In genomic region chr1:73911981-73912380, GRCm38 (mm10) we compare ENCODE assay signal across 10 mouse cellular contexts.
DNase-seq lines count a peak whose midpoint lies in the region; ATAC-seq and TF ChIP-seq lines count a peak whose summit lies in the region.
"Had no signal": no experiment of that assay in that cellular context is flagged by ENCODE, and none has a peak within 500 bp of the region (broad histone marks: within the 10 kb centered on the region; RNA-seq: fewer than 3 reads in every experiment).

No protein-coding gene starts in this region.

- no peaks in the 10 kb centered on the region for H3K79me2 ChIP-seq in heart, adult 2 months (replicated peaks; ENCODE audit: control insufficient read depth, insufficient read depth, low read length)

- peak; percentile 2 to 19 for DNase-seq in heart, adult 2 months
- DNase-seq in heart, adult 8-10 months (ENCODE audit: low spot score) = no peak
- DNase-seq in kidney, postnatal 4 days = peak; percentile 3 to 4
- peak; percentile 34 for DNase-seq in testis, postnatal 10 days (ENCODE audit: low spot score)
- no peak for DNase-seq in testis, postnatal 14 days (ENCODE audit: low spot score)
- no peak for DNase-seq in left cerebral cortex, adult 18-20 months (ENCODE audit: low spot score in 2 of 2)

- TF ChIP-seq CTCF in heart, adult 2 months (IDR thresholded peaks at IDR 0.05) = no peak

- no peak for ATAC-seq in kidney, embryonic 16.5 days (ENCODE audit: low FRiP score, low TSS enrichment)
- ATAC-seq: CD4-positive, CD25-positive, alpha-beta regulatory T cell, adult 4 months had no signal

- no peak overlapping the region for H3K4me3 ChIP-seq in heart, adult 2 months
- H3K4me3 ChIP-seq in kidney, embryonic 16.5 days (ENCODE audit: low read length) = no peak overlapping the region
- H3K4me3 ChIP-seq: lung, embryonic 15.5 days; midbrain, embryonic 12.5 days had no signal

- no peak for TF ChIP-seq POLR2A in heart, adult 2 months (IDR thresholded peaks at IDR 0.05; ENCODE audit: insufficient read depth, low read depth, low read length)

- H3K36me3 ChIP-seq in heart, adult 2 months (ENCODE audit: control insufficient read depth, insufficient read depth, low read length) = peaks cover 20% of the 10 kb centered on the region
- peaks cover 21% of the 10 kb centered on the region for H3K36me3 ChIP-seq in kidney, embryonic 16.5 days (ENCODE audit: insufficient read depth, low read length)
- H3K36me3 ChIP-seq: midbrain, embryonic 12.5 days had no signal

- H3K9me3 ChIP-seq in kidney, embryonic 16.5 days (ENCODE audit: low read length) = no peaks in the 10 kb centered on the region
- H3K9me3 ChIP-seq: lung, embryonic 15.5 days; midbrain, embryonic 12.5 days had no signal

- peaks cover 24% of the 10 kb centered on the region for H3K4me1 ChIP-seq in heart, adult 2 months (ENCODE audit: control insufficient read depth, insufficient read depth, low read length)
- H3K4me1 ChIP-seq in kidney, embryonic 16.5 days (ENCODE audit: insufficient read depth, low read length) = peaks cover 14% of the 10 kb centered on the region

- WGBS in heart, adult 2 months = 57% methylated on average over 8 of the region's 8 CpGs
- 80% methylated on average over 8 of the region's 8 CpGs for WGBS in kidney, embryonic 16.5 days

- H3K27me3 ChIP-seq in heart, adult 2 months (ENCODE audit: control insufficient read depth, insufficient read depth, low read length) = no peaks in the 10 kb centered on the region
- no peaks in the 10 kb centered on the region for H3K27me3 ChIP-seq in kidney, embryonic 16.5 days (ENCODE audit: insufficient read depth, low read length)
- H3K27me3 ChIP-seq: lung, embryonic 15.5 days had no signal

- H3K27ac ChIP-seq in heart, adult 2 months = no peak overlapping the region
- no peak overlapping the region for H3K27ac ChIP-seq in kidney, embryonic 16.5 days (ENCODE audit: low read length)
- H3K27ac ChIP-seq: lung, embryonic 15.5 days; midbrain, embryonic 12.5 days had no signal

- no peak overlapping the region for H3K4me2 ChIP-seq in kidney, embryonic 16.5 days (replicated peaks; ENCODE audit: low read depth, low read length)
- H3K4me2 ChIP-seq: lung, embryonic 15.5 days; midbrain, embryonic 12.5 days had no signal

- no peak for TF ChIP-seq EP300 in heart, adult 2 months (IDR thresholded peaks at IDR 0.05; ENCODE audit: insufficient read depth, low read depth, low read length)

- intact Hi-C loops in heart, adult 2 months (cut with DNase I) = no loop called here

- no peak overlapping the region for H3K9ac ChIP-seq in heart, adult 2 months (ENCODE audit: low read depth, low read length)
- no peak overlapping the region for H3K9ac ChIP-seq in kidney, embryonic 16.5 days (replicated peaks; ENCODE audit: low read length)
- H3K9ac ChIP-seq: lung, embryonic 15.5 days; midbrain, embryonic 12.5 days had no signal

Comparison
In these comparisons a context has a peak if more than half of its experiments do, and no peak if none do; other contexts are left out.
1. DNase-seq: peak in heart, adult 2 months (2 of 2), kidney, postnatal 4 days (2 of 2) and testis, postnatal 10 days (single experiment); none in heart, adult 8-10 months (single experiment), testis, postnatal 14 days (single experiment) and left cerebral cortex, adult 18-20 months (0 of 2).